Comparison of ENCODE assay signal across 7 mouse cellular contexts in genomic region chr11:108925826-108926225, GRCm38 (mm10). TPM values are rescaled to one million over a fixed set of nuclear protein-coding genes. Genes with fewer than 3 reads are reported as not detected.
DNase-seq lines count a peak whose midpoint lies in the region; ATAC-seq and TF ChIP-seq lines count a peak whose summit lies in the region.

No protein-coding gene starts in this region.

- peaks cover 51% of the 10 kb centered on the region for H3K36me3 ChIP-seq in lung, embryonic 14.5 days (ENCODE audit: insufficient read depth)
- H3K36me3 ChIP-seq in forebrain, embryonic 13.5 days (ENCODE audit: poor library complexity, severe bottlenecking), result peaks cover 8% of the 10 kb centered on the region
- peaks cover 4% of the 10 kb centered on the region; the same call in 1 of the 2 replicates for H3K36me3 ChIP-seq in intestine, postnatal 0 days (ENCODE audit: control insufficient read depth, insufficient read depth)
- no peaks in the 10 kb centered on the region for H3K36me3 ChIP-seq in neural tube, embryonic 14.5 days (ENCODE audit: control insufficient read depth, insufficient read depth, low read length)

- DNase-seq in lung, embryonic 14.5 days, result no peak
- no peak for DNase-seq in lung, adult 18-20 months
- no peak for DNase-seq in testis, postnatal 10 days (ENCODE audit: low spot score)
- no peak for DNase-seq in left cerebral cortex, postnatal 4 days

- H3K9ac ChIP-seq in lung, embryonic 14.5 days, result no peak overlapping the region
- peak overlapping the region; percentile 95 for H3K9ac ChIP-seq in forebrain, embryonic 13.5 days
- no peak overlapping the region for H3K9ac ChIP-seq in intestine, postnatal 0 days (ENCODE audit: low read depth, low read length)
- no peak overlapping the region for H3K9ac ChIP-seq in neural tube, embryonic 14.5 days (replicated peaks; ENCODE audit: low read depth, low read length)

- ATAC-seq in lung, embryonic 14.5 days (ENCODE audit: insufficient read depth), result no peak
- no peak for ATAC-seq in forebrain, embryonic 13.5 days
- ATAC-seq in intestine, postnatal 0 days, result no peak
- ATAC-seq in neural tube, embryonic 14.5 days (ENCODE audit: low read depth), result no peak

- no peaks in the 10 kb centered on the region for H3K9me3 ChIP-seq in lung, embryonic 14.5 days (ENCODE audit: low read depth, low read length)
- H3K9me3 ChIP-seq in forebrain, embryonic 13.5 days (replicated peaks), result no peaks in the 10 kb centered on the region
- no peaks in the 10 kb centered on the region for H3K9me3 ChIP-seq in intestine, postnatal 0 days (ENCODE audit: control insufficient read depth)
- no peaks in the 10 kb centered on the region for H3K9me3 ChIP-seq in neural tube, embryonic 14.5 days (ENCODE audit: control insufficient read depth, low read length)

- 55% methylated on average over 9 of the region's 9 CpGs for WGBS in lung, embryonic 14.5 days
- 67% methylated on average over 9 of the region's 9 CpGs for WGBS in forebrain, embryonic 13.5 days
- WGBS in intestine, postnatal 0 days, result 56% methylated on average over 9 of the region's 9 CpGs
- WGBS in neural tube, embryonic 14.5 days, result 47% methylated on average over 9 of the region's 9 CpGs

- intact Hi-C loops in left cerebral cortex, postnatal 4 days (cut with DNase I), result loop anchor here (5.0 kb wide), 2 partner anchors 106 to 266 kb away; no protein-coding TSS in a partner anchor

- no peak for TF ChIP-seq CTCF in lung, embryonic 14.5 days (IDR thresholded peaks at IDR 0.05; ENCODE audit: low read depth)
- TF ChIP-seq CTCF in intestine, postnatal 0 days (IDR thresholded peaks at IDR 0.05; ENCODE audit: low read depth), result no peak

- H3K27me3 ChIP-seq in lung, embryonic 14.5 days (ENCODE audit: insufficient read depth, low read length), result no peaks in the 10 kb centered on the region
- H3K27me3 ChIP-seq in forebrain, embryonic 13.5 days, result no peaks in the 10 kb centered on the region
- H3K27me3 ChIP-seq in intestine, postnatal 0 days (replicated peaks; ENCODE audit: control insufficient read depth, insufficient read depth, low read length), result no peaks in the 10 kb centered on the region
- no peaks in the 10 kb centered on the region for H3K27me3 ChIP-seq in neural tube, embryonic 14.5 days (ENCODE audit: control insufficient read depth, insufficient read depth, low read length)

- H3K27ac ChIP-seq in lung, embryonic 14.5 days (ENCODE audit: low read depth), result no peak overlapping the region
- no peak overlapping the region for H3K27ac ChIP-seq in forebrain, embryonic 13.5 days
- no peak overlapping the region for H3K27ac ChIP-seq in intestine, postnatal 0 days (ENCODE audit: low read depth, low read length)
- no peak overlapping the region for H3K27ac ChIP-seq in neural tube, embryonic 14.5 days (ENCODE audit: low read depth, low read length)

- H3K4me1 ChIP-seq in lung, embryonic 14.5 days (ENCODE audit: insufficient read depth), result peaks cover 24% of the 10 kb centered on the region
- peaks cover 89% of the 10 kb centered on the region for H3K4me1 ChIP-seq in forebrain, embryonic 13.5 days
- peaks cover 8% of the 10 kb centered on the region for H3K4me1 ChIP-seq in intestine, postnatal 0 days (replicated peaks; ENCODE audit: control insufficient read depth, insufficient read depth, low read length)
- H3K4me1 ChIP-seq in neural tube, embryonic 14.5 days (ENCODE audit: control insufficient read depth, insufficient read depth, low read length), result peaks cover 80% of the 10 kb centered on the region

- peak overlapping the region; percentile 84 for H3K4me2 ChIP-seq in lung, embryonic 14.5 days
- H3K4me2 ChIP-seq in forebrain, embryonic 13.5 days, result peak overlapping the region; percentile 86
- H3K4me2 ChIP-seq in intestine, postnatal 0 days (replicated peaks; ENCODE audit: low read depth), result peak overlapping the region; percentile 91
- H3K4me2 ChIP-seq in neural tube, embryonic 14.5 days (ENCODE audit: low read depth, low read length), result peak overlapping the region; percentile 96

- peak overlapping the region; percentile 86; the same call in 1 of the 2 replicates for H3K4me3 ChIP-seq in lung, embryonic 14.5 days (ENCODE audit: low read depth, low read length)
- H3K4me3 ChIP-seq in forebrain, embryonic 13.5 days, result peak overlapping the region; percentile 93
- H3K4me3 ChIP-seq in intestine, postnatal 0 days (ENCODE audit: low read depth, low read length), result no peak overlapping the region
- H3K4me3 ChIP-seq in neural tube, embryonic 14.5 days (ENCODE audit: low read depth, low read length), result peak overlapping the region; percentile 90; the same call in 1 of the 2 replicates

RNA-seq across cellular contexts. Expression of gene Axin2, which starts 5.7 kb away (rescaled TPM):
- 13.0 and 15.5 TPM in 2 replicates for polyA plus RNA-seq in lung, embryonic 14.5 days (2014; fragmentation: Nextera tagmentation; extraction: Ambion mirVana)
- 9.6 and 11.4 TPM in 2 replicates for polyA plus RNA-seq in forebrain, embryonic 13.5 days (2015; fragmentation: Nextera tagmentation; extraction: Ambion mirVana)
- polyA plus RNA-seq in intestine, postnatal 0 days (2015; fragmentation: Nextera tagmentation; extraction: Ambion mirVana), result 3.1 and 3.8 TPM in 2 replicates
- 6.6 and 9.1 TPM in 2 replicates for polyA plus RNA-seq in neural tube, embryonic 14.5 days (2014; fragmentation: Nextera tagmentation; extraction: Ambion mirVana)
- 10 to 100 TPM; 31.1 to 35.9 TPM for total RNA-seq in left cerebral cortex, postnatal 4 days (2021)
